Mouse (Mus musculus) neural tube, embryonic 11.5 days (tissue): ENCODE measurements around the gene Fxyd5. TPM values are rescaled to one million over a fixed set of nuclear protein-coding genes. Genes with fewer than 3 reads are reported as not detected.

Source experiments
- ATAC-seq: fragments of 200-750 bp; cut with Nextera tagmentation; 2 replicates; pipeline ENCODE4 v1.8.0; 2017; ENCODE audit warnings: moderate number of reproducible peaks, mild to moderate bottlenecking, moderate TSS enrichment, moderate library complexity; ENCODE audit not compliant: insufficient read depth, low FRiP score, low TSS enrichment
- DNase-seq: peaks from one replicate; pipeline ENCODE4 v3.0.0-alpha.2; 2015; ENCODE audit warnings: low spot score
- H3K27ac ChIP-seq: fragments of 300-500 bp; sonication (generic); 2 replicates; pipeline ENCODE4 v1.5.1; 2014; ENCODE audit warnings: low read depth, mild to moderate bottlenecking, low read length
- H3K27me3 ChIP-seq: fragments of 300-500 bp; sonication (generic); 2 replicates; pipeline ENCODE4 v1.6.1; 2014; ENCODE audit warnings: mild to moderate bottlenecking, low read length, mixed read lengths; ENCODE audit not compliant: control insufficient read depth, insufficient read depth
- H3K36me3 ChIP-seq: fragments of 300-500 bp; sonication (generic); 2 replicates; pipeline ENCODE4 v1.6.1; 2014; ENCODE audit warnings: mild to moderate bottlenecking, low read length, moderate library complexity, mixed read lengths; ENCODE audit not compliant: control insufficient read depth, insufficient read depth
- H3K4me1 ChIP-seq: fragments of 300-500 bp; sonication (generic); 2 replicates; pipeline ENCODE4 v1.6.1; 2014; ENCODE audit warnings: low read length, mixed read lengths; ENCODE audit not compliant: control insufficient read depth, insufficient read depth
- H3K4me2 ChIP-seq: fragments of 300-500 bp; sonication (generic); 2 replicates; pipeline ENCODE4 v1.6.1; 2014; ENCODE audit warnings: low read depth, mild to moderate bottlenecking, moderate library complexity
- H3K4me3 ChIP-seq: fragments of 300-500 bp; sonication (generic); 2 replicates; pipeline ENCODE4 v1.5.1; 2014; ENCODE audit warnings: low read depth, low read length
- H3K9ac ChIP-seq: fragments of 300-500 bp; sonication (generic); 2 replicates; pipeline ENCODE4 v1.6.1; 2014; ENCODE audit warnings: mild to moderate bottlenecking, low read length
- H3K9me3 ChIP-seq: fragments of 300-500 bp; sonication (generic); 2 replicates; pipeline ENCODE4 v1.6.1; 2016; ENCODE audit warnings: low read length; ENCODE audit not compliant: control insufficient read depth
- WGBS: fragments of 180-500 bp; shearing (Covaris S2); extraction: QIAGEN DNeasy Blood & Tissue Kit; methylation state at CpG from one replicate; pipeline ENCODE4 v1.1.7; 2014; 5-methylcytosine and 5-hydroxymethylcytosine counted together
- polyA plus RNA-seq: library from polyadenylated mRNA; unstranded; fragments of >200 nt; fragmentation: Nextera tagmentation; extraction: Ambion mirVana; gene quantifications from 2 replicates; pipeline ENCODE4 v1.2.1, GENCODE M21; 2014

Fxyd5 gene
- polyA plus RNA-seq, 1 experiment from 2014 or later: 17.3 TPM

- H3K36me3 ChIP-seq: no peaks in the 10 kb centered on the region
- H3K4me2 ChIP-seq: no peak overlapping the region
- DNase-seq (no peak), ATAC-seq (no peak)
- no peak overlapping the region for H3K27ac ChIP-seq
- H3K4me1 ChIP-seq: peaks cover 2% of the 10 kb centered on the region; the same call in 1 of the 2 replicates
- no peak overlapping the region for H3K4me3 ChIP-seq
- no peak overlapping the region for H3K9ac ChIP-seq
- H3K9me3 ChIP-seq: 0 out of 2 replicates have a peak, but pooled peaks cover 2% of the 10 kb centered on the region
- H3K27me3 ChIP-seq: no peaks in the 10 kb centered on the region
Measured at GRCm38 (mm10) chr7:31082106-31082505, 39.8 kb upstream of the Fxyd5 start.

- ATAC-seq (no peak), DNase-seq (no peak)
- Histone ChIP-seq H3K4me2 (no peak overlapping the region), H3K4me3 (no peak overlapping the region), H3K9ac (no peak overlapping the region), H3K9me3 (0 out of 2 replicates have a peak, but pooled peaks cover 2% of the 10 kb centered on the region), H3K27ac (no peak overlapping the region), H3K4me1 (peaks cover 2% of the 10 kb centered on the region; the same call in 1 of the 2 replicates), H3K36me3 (no peaks in the 10 kb centered on the region), H3K27me3 (no peaks in the 10 kb centered on the region)
- WGBS: 70% methylated on average over 1 of the region's 1 CpGs
Measured at GRCm38 (mm10) chr7:31081106-31081505, 38.8 kb upstream of the Fxyd5 start.

- H3K27me3 ChIP-seq: no peaks in the 10 kb centered on the region
- H3K4me1 ChIP-seq: peaks cover 2% of the 10 kb centered on the region; the same call in 1 of the 2 replicates
- 63% methylated on average over 3 of the region's 3 CpGs for WGBS
- H3K9me3 ChIP-seq: 0 out of 2 replicates have a peak, but pooled peaks cover 2% of the 10 kb centered on the region
- no peak overlapping the region for H3K4me3 ChIP-seq
- H3K4me2 ChIP-seq: no peak overlapping the region
- ATAC-seq (no peak), DNase-seq (no peak)
- H3K27ac ChIP-seq: no peak overlapping the region
- no peak overlapping the region for H3K9ac ChIP-seq
- no peaks in the 10 kb centered on the region for H3K36me3 ChIP-seq
Measured at GRCm38 (mm10) chr7:31080611-31081010, 38.3 kb upstream of the Fxyd5 start.

- H3K4me1 ChIP-seq: peaks cover 2% of the 10 kb centered on the region; the same call in 1 of the 2 replicates
- H3K27me3 ChIP-seq: no peaks in the 10 kb centered on the region
- 91% methylated on average over 8 of the region's 8 CpGs for WGBS
Measured at GRCm38 (mm10) chr7:31079670-31080069, 37.4 kb upstream of the Fxyd5 start.

GRCm38 (mm10) chr7:31077885-31078445 lies 35.7 kb upstream of the Fxyd5 start:
- Histone ChIP-seq H3K4me2 (0 out of 2 replicates have a peak overlapping the region, but pooled peaks have one; percentile 5), H3K9ac (no peak overlapping the region), H3K36me3 (no peaks in the 10 kb centered on the region), H3K27ac (no peak overlapping the region), H3K27me3 (no peaks in the 10 kb centered on the region), H3K9me3 (0 out of 2 replicates have a peak, but pooled peaks cover 2% of the 10 kb centered on the region), H3K4me3 (no peak overlapping the region), H3K4me1 (peaks cover 2% of the 10 kb centered on the region; the same call in 1 of the 2 replicates)
- ATAC-seq: no peak
- DNase-seq: peak; percentile 39
- WGBS: 46% methylated on average over 5 of the region's 5 CpGs

More at GRCm38 (mm10) chr7:31079670-31080069, 37.4 kb upstream of the Fxyd5 start:
- Histone ChIP-seq H3K9ac (no peak overlapping the region), H3K9me3 (0 out of 2 replicates have a peak, but pooled peaks cover 2% of the 10 kb centered on the region), H3K36me3 (no peaks in the 10 kb centered on the region), H3K4me2 (no peak overlapping the region), H3K4me3 (no peak overlapping the region), H3K27ac (no peak overlapping the region)
- no peak for ATAC-seq
- no peak for DNase-seq

GRCm38 (mm10) chr7:31077470-31077869 lies 35.2 kb upstream of the Fxyd5 start:
- H3K4me1 ChIP-seq: peaks cover under 1% of the 10 kb centered on the region; the same call in 1 of the 2 replicates
- 0 out of 2 replicates have a peak overlapping the region, but pooled peaks have one; percentile 5 for H3K4me2 ChIP-seq
- H3K27me3 ChIP-seq: no peaks in the 10 kb centered on the region
- H3K36me3 ChIP-seq: no peaks in the 10 kb centered on the region
- 0 out of 2 replicates have a peak, but pooled peaks cover 2% of the 10 kb centered on the region for H3K9me3 ChIP-seq
- no peak overlapping the region for H3K4me3 ChIP-seq
- WGBS: 62% methylated on average over 6 of the region's 6 CpGs
- no peak overlapping the region for H3K9ac ChIP-seq
- peak; percentile 38; the same call in 1 of the 2 replicates for ATAC-seq
- no peak overlapping the region for H3K27ac ChIP-seq
- DNase-seq: no peak

- no peaks in the 10 kb centered on the region for H3K36me3 ChIP-seq
- H3K27me3 ChIP-seq: no peaks in the 10 kb centered on the region
- H3K9ac ChIP-seq: no peak within 1 kb of the TSS
- H3K4me2 ChIP-seq: no peak within 1 kb of the TSS
- H3K27ac ChIP-seq: no peak within 1 kb of the TSS
- 56% methylated on average over 5 of the region's 5 CpGs for WGBS
- H3K4me1 ChIP-seq: peaks cover 2% of the 10 kb centered on the region; the same call in 1 of the 2 replicates
- ATAC-seq: no peak
- H3K9me3 ChIP-seq: 0 out of 2 replicates have a peak, but pooled peaks cover 2% of the 10 kb centered on the region
- H3K4me3 ChIP-seq: no peak within 1 kb of the TSS
- DNase-seq: no peak
Measured at GRCm38 (mm10) chr7:31076492-31076891, 34.2 kb upstream of the Fxyd5 start, which contains the start of gene Fxyd3. TSS of gene Fxyd3 (minus strand) at chr7:31076704.

GRCm38 (mm10) chr7:31074713-31075069 lies 32.4 kb upstream of the Fxyd5 start:
- H3K27me3 ChIP-seq: no peaks in the 10 kb centered on the region
- ATAC-seq (no peak), DNase-seq (no peak)
- H3K4me3 ChIP-seq: no peak overlapping the region
- H3K27ac ChIP-seq: no peak overlapping the region
- H3K36me3 ChIP-seq: no peaks in the 10 kb centered on the region
- no peaks in the 10 kb centered on the region for H3K9me3 ChIP-seq
- H3K4me2 ChIP-seq: no peak overlapping the region
- H3K9ac ChIP-seq: no peak overlapping the region
- H3K4me1 ChIP-seq: peaks cover 2% of the 10 kb centered on the region; the same call in 1 of the 2 replicates
- 74% methylated on average over 5 of the region's 5 CpGs for WGBS
